Mouse (Mus musculus): Measurements from ENCODE around the gene Med16. TPM values are rescaled to one million over a fixed set of nuclear protein-coding genes. Genes with fewer than 3 reads are reported as not detected.

Med16 gene
- polyA plus RNA-seq, 1 experiment from 2014 or later = 27.1 TPM

DNA sequence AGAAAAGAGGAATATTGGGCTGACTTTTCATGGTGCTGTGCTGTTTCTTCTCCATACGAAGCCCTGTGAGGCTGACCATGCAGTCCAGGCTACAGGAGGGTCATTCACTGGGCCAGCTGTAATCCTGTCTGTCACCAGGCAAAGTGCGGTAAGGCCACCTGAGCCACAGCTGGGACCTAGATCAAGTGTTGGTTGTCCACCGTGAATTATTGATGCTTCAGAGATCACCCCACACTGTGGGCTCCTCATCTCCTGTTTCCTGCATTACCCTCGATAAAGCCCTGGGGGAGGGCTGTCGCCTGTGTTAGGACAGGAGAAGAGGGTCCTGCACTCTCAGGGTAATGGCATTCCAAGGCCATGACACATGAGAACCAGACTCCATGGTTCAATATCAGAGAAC is 62.2 kb downstream of the Med16 start:
- ATAC-seq = no peak
- DNase-seq (ENCODE audit: low read depth, low spot score) = no peak

More for the DNA sequence above, 62.2 kb downstream of the Med16 start:
- TF ChIP-seq CTCF (IDR thresholded peaks at IDR 0.05) = no peak
- ChIA-PET POLR2A (no interaction called here), CTCF (interaction anchor here (1.0 kb wide), 1 partner anchor 44 kb away, joined by 3 read pairs; no protein-coding TSS in a partner anchor)
- no peaks in the 10 kb centered on the region for H3K27me3 ChIP-seq
- in situ Hi-C loops (cut with MboI; ENCODE audit: low pct_unique_long_range_greater_than_20kb) = no loop called here

Other genes with a start within 250 kb of the Med16 start
- not detected for gene Madcam1, start 244.4 kb downstream of the Med16 start, polyA plus RNA-seq (2021)
- gene Tpgs1, start 239.6 kb downstream of the Med16 start, polyA plus RNA-seq (2021) = 62.4 TPM
- gene Cdc34, start 226.7 kb downstream of the Med16 start, polyA plus RNA-seq (2021) = 72.2 TPM
- 0.47 TPM for gene Gzmm, start 219.9 kb downstream of the Med16 start, polyA plus RNA-seq (2021)
- 1,052 TPM for gene Bsg, start 204.4 kb downstream of the Med16 start, polyA plus RNA-seq (2021)
- gene Hcn2, start 192.3 kb downstream of the Med16 start, polyA plus RNA-seq (2021) = 15.4 TPM
- gene Polrmt, start 162.3 kb downstream of the Med16 start, polyA plus RNA-seq (2021) = 44.6 TPM
- gene Fgf22, start 153.8 kb downstream of the Med16 start, polyA plus RNA-seq (2021) = 0.63 TPM
- 58.5 TPM for gene Rnf126, start 142.0 kb downstream of the Med16 start, polyA plus RNA-seq (2021)
- 2.3 TPM for gene Fstl3, start 131.7 kb downstream of the Med16 start, polyA plus RNA-seq (2021)
- not detected for gene Prss57, start 118.0 kb downstream of the Med16 start, polyA plus RNA-seq (2021)
- 141 TPM for gene Palm, start 115.4 kb downstream of the Med16 start, polyA plus RNA-seq (2021)
- gene Misp, start 87.9 kb downstream of the Med16 start, polyA plus RNA-seq (2021) = 0.17 TPM
- gene Ptbp1, start 54.5 kb downstream of the Med16 start, polyA plus RNA-seq (2021) = 349 TPM
- gene Prtn3, start 34.4 kb downstream of the Med16 start, polyA plus RNA-seq (2021) = 7.5 TPM
- 34.6 TPM for gene Plppr3, start 34.3 kb downstream of the Med16 start, polyA plus RNA-seq (2021)
- not detected for gene Elane, start 22.7 kb downstream of the Med16 start, polyA plus RNA-seq (2021)
- not detected for gene Cfd, start 18.1 kb downstream of the Med16 start, polyA plus RNA-seq (2021)
- not detected for gene Gm26602, start 1.9 kb upstream of the Med16 start, polyA plus RNA-seq (2021)
- gene Kiss1r, start 8.0 kb upstream of the Med16 start, polyA plus RNA-seq (2021) = 2.1 TPM
- gene R3hdm4, start 12.3 kb upstream of the Med16 start, polyA plus RNA-seq (2021) = 101 TPM
- gene Arid3a, start 18.1 kb upstream of the Med16 start, polyA plus RNA-seq (2021) = 5.9 TPM
- gene Wdr18, start 51.2 kb upstream of the Med16 start, polyA plus RNA-seq (2021) = 45.4 TPM
- gene Grin3b, start 61.8 kb upstream of the Med16 start, polyA plus RNA-seq (2021) = 0.54 TPM
- gene Tmem259, start 75.4 kb upstream of the Med16 start, polyA plus RNA-seq (2021) = 145 TPM
- 393 TPM for gene Cnn2, start 79.7 kb upstream of the Med16 start, polyA plus RNA-seq (2021)
- 19.9 TPM for gene Abca7, start 87.6 kb upstream of the Med16 start, polyA plus RNA-seq (2021)
- 0.85 TPM for gene Arhgap45, start 107.7 kb upstream of the Med16 start, polyA plus RNA-seq (2021)
- 146 TPM for gene Polr2e, start 130.9 kb upstream of the Med16 start, polyA plus RNA-seq (2021)
- gene Gpx4, start 138.2 kb upstream of the Med16 start, polyA plus RNA-seq (2021) = 916 TPM
- 181 TPM for gene Sbno2, start 196.6 kb upstream of the Med16 start, polyA plus RNA-seq (2021)
- gene Stk11, start 206.9 kb upstream of the Med16 start, polyA plus RNA-seq (2021) = 140 TPM
- 475 TPM for gene Atp5d, start 229.7 kb upstream of the Med16 start, polyA plus RNA-seq (2021)
- gene Cbarp, start 231.9 kb upstream of the Med16 start, polyA plus RNA-seq (2021) = 30.0 TPM
- gene Midn, start 239.3 kb upstream of the Med16 start, polyA plus RNA-seq (2021) = 116 TPM